Mouse (Mus musculus) thymus, adult 2 months (tissue): ENCODE data around the gene Gas7. TPM values are rescaled to one million over a fixed set of nuclear protein-coding genes. Genes with fewer than 3 reads are reported as not detected.

ENCODE experiments used
- DNase-seq: peaks from one replicate; pipeline ENCODE4 v3.0.0; 2021
- H3K27ac ChIP-seq: fragments of 200-500 bp; 2 replicates; pipeline ENCODE4 v1.5.1; 2012; ENCODE audit warnings: low read length, control low read depth; ENCODE audit not compliant: control insufficient read depth, insufficient read depth
- H3K27me3 ChIP-seq: fragments of 200-500 bp; 2 replicates; pipeline ENCODE4 v1.6.1; 2012; ENCODE audit warnings: mild to moderate bottlenecking, low read length, moderate library complexity, mixed read lengths; ENCODE audit not compliant: control insufficient read depth, insufficient read depth
- H3K36me3 ChIP-seq: fragments of 200-500 bp; 2 replicates; pipeline ENCODE4 v1.6.1; 2012; ENCODE audit warnings: mild to moderate bottlenecking, low read length, moderate library complexity; ENCODE audit not compliant: control insufficient read depth, insufficient read depth
- H3K4me1 ChIP-seq: fragments of 200-500 bp; replicated peaks from 2 replicates; pipeline ENCODE4 v1.6.1; 2012; ENCODE audit warnings: low read length; ENCODE audit not compliant: control insufficient read depth, insufficient read depth
- H3K4me3 ChIP-seq: fragments of 200-500 bp; 2 replicates; pipeline ENCODE4 v1.5.1; 2012; ENCODE audit warnings: mild to moderate bottlenecking, low read length, control low read depth, moderate library complexity; ENCODE audit not compliant: control insufficient read depth, insufficient read depth
- CTCF ChIP-seq: fragments of 200-500 bp; IDR thresholded peaks from 2 replicates; pipeline ENCODE4 v1.5.1; 2012; ENCODE audit warnings: mild to moderate bottlenecking, control low read depth, low read length, moderate library complexity, borderline replicate concordance; ENCODE audit not compliant: control insufficient read depth, poor library complexity, insufficient read depth; ENCODE audit errors: extremely low read depth
- POLR2A ChIP-seq: fragments of 200-500 bp; IDR thresholded peaks from 2 replicates; pipeline ENCODE4 v1.6.1; 2012; ENCODE audit warnings: mild to moderate bottlenecking, low read length, control low read depth, moderate library complexity; ENCODE audit not compliant: control insufficient read depth, poor library complexity, insufficient read depth; ENCODE audit errors: extremely low read depth
- WGBS: fragments of 180-500 bp; shearing (Covaris S2); methylation state at CpG from one replicate; pipeline ENCODE4 v1.1.7; 2018; 5-methylcytosine and 5-hydroxymethylcytosine counted together
- polyA plus RNA-seq: library from polyadenylated mRNA; depleted of rRNA; stranded (reverse); fragments of >200 nt; gene quantifications from 2 replicates; pipeline ENCODE4 v1.2.3, GENCODE M21; 2012

Gene Gas7
- polyA plus RNA-seq, 1 experiment: 5.0 TPM

- Histone ChIP-seq H3K27ac (no peak overlapping the region), H3K4me1 (0 out of 2 replicates have a peak, but pooled peaks cover 4% of the 10 kb centered on the region), H3K36me3 (no peaks in the 10 kb centered on the region), H3K27me3 (no peaks in the 10 kb centered on the region), H3K4me3 (no peak overlapping the region)
- WGBS: 90% methylated on average over 3 of the region's 3 CpGs
- DNase-seq: no peak
- TF ChIP-seq POLR2A (no peak), CTCF (no peak)
Observed at GRCm38 (mm10) chr11:67515912-67516305, 60.7 kb downstream of the Gas7 start.

- WGBS: 75% methylated on average over 2 of the region's 2 CpGs
Observed at GRCm38 (mm10) chr11:67517748-67518147, 62.5 kb downstream of the Gas7 start.

GRCm38 (mm10) chr11:67518985-67519384 is 63.7 kb downstream of the Gas7 start:
- H3K4me1 ChIP-seq: 0 out of 2 replicates have a peak, but pooled peaks cover 4% of the 10 kb centered on the region

More at GRCm38 (mm10) chr11:67517748-67518147, 62.5 kb downstream of the Gas7 start:
- Histone ChIP-seq H3K27me3 (no peaks in the 10 kb centered on the region), H3K36me3 (no peaks in the 10 kb centered on the region), H3K27ac (no peak overlapping the region), H3K4me1 (0 out of 2 replicates have a peak, but pooled peaks cover 4% of the 10 kb centered on the region), H3K4me3 (no peak overlapping the region)
- DNase-seq: no peak
- TF ChIP-seq CTCF (no peak), POLR2A (no peak)

GRCm38 (mm10) chr11:67522671-67523070 is 67.4 kb downstream of the Gas7 start:
- WGBS: 55% methylated on average over 2 of the region's 2 CpGs
- no peak for TF ChIP-seq CTCF

More at GRCm38 (mm10) chr11:67518985-67519384, 63.7 kb downstream of the Gas7 start:
- H3K36me3 ChIP-seq: no peaks in the 10 kb centered on the region
- DNase-seq: no peak
- no peaks in the 10 kb centered on the region for H3K27me3 ChIP-seq
- no peak for TF ChIP-seq POLR2A
- TF ChIP-seq CTCF: no peak
- H3K27ac ChIP-seq: no peak overlapping the region
- WGBS: 90% methylated on average over 8 of the region's 8 CpGs
- no peak overlapping the region for H3K4me3 ChIP-seq

GRCm38 (mm10) chr11:67523806-67524205 is 68.6 kb downstream of the Gas7 start:
- H3K36me3 ChIP-seq: no peaks in the 10 kb centered on the region
- TF ChIP-seq POLR2A: no peak
- no peak for TF ChIP-seq CTCF
- WGBS: 81% methylated on average over 3 of the region's 3 CpGs
- H3K27ac ChIP-seq: no peak overlapping the region
- H3K4me3 ChIP-seq: no peak overlapping the region
- no peaks in the 10 kb centered on the region for H3K27me3 ChIP-seq
- H3K4me1 ChIP-seq: no peaks in the 10 kb centered on the region
- DNase-seq: no peak

More at GRCm38 (mm10) chr11:67522671-67523070, 67.4 kb downstream of the Gas7 start:
- H3K4me3 ChIP-seq: no peak overlapping the region
- no peaks in the 10 kb centered on the region for H3K4me1 ChIP-seq
- DNase-seq: no peak
- no peaks in the 10 kb centered on the region for H3K36me3 ChIP-seq
- H3K27ac ChIP-seq: no peak overlapping the region
- H3K27me3 ChIP-seq: no peaks in the 10 kb centered on the region

GRCm38 (mm10) chr11:67524731-67525130 is 69.5 kb downstream of the Gas7 start:
- no peaks in the 10 kb centered on the region for H3K27me3 ChIP-seq
- no peaks in the 10 kb centered on the region for H3K36me3 ChIP-seq
- no peak overlapping the region for H3K27ac ChIP-seq
- TF ChIP-seq CTCF (no peak), POLR2A (no peak)
- DNase-seq: no peak
- H3K4me1 ChIP-seq: no peaks in the 10 kb centered on the region
- H3K4me3 ChIP-seq: no peak overlapping the region
- WGBS: 75% methylated on average over 2 of the region's 2 CpGs

- H3K36me3 ChIP-seq: no peaks in the 10 kb centered on the region
- H3K27ac ChIP-seq: no peak overlapping the region
- WGBS: 99% methylated on average over 3 of the region's 3 CpGs
- H3K4me3 ChIP-seq: no peak overlapping the region
- H3K27me3 ChIP-seq: no peaks in the 10 kb centered on the region
- no peak for TF ChIP-seq CTCF
- TF ChIP-seq POLR2A: no peak
- no peaks in the 10 kb centered on the region for H3K4me1 ChIP-seq
- DNase-seq: no peak
Observed at GRCm38 (mm10) chr11:67525841-67526240, 70.6 kb downstream of the Gas7 start.
